Mouse (Mus musculus): ENCODE data around the gene Rab36. TPM values are rescaled to one million over a fixed set of nuclear protein-coding genes. Genes with fewer than 3 reads are reported as not detected.

Gene Rab36
- total RNA-seq, 2 experiments from 2014 or later, result 30.4 to 32.2 TPM

DNA sequence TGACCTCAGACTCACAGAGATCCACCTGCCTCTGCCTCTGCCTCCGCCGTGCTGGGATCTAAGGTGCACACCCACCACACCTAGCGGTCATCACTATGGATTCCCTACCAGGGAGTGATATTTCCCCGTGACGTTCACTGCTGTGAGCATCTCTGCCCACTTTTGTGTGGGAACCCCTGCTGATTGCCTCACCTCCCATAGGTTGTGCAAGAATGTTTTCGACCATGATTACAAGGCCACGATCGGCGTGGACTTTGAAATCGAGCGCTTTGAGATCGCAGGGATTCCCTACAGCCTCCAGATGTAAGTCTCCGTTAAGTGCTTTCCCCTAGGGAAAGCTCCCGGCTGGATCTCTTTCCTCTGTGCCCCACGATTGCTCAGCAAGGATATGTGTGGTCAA is 9.0 kb downstream of the Rab36 start:
- no peak for DNase-seq

DNA sequence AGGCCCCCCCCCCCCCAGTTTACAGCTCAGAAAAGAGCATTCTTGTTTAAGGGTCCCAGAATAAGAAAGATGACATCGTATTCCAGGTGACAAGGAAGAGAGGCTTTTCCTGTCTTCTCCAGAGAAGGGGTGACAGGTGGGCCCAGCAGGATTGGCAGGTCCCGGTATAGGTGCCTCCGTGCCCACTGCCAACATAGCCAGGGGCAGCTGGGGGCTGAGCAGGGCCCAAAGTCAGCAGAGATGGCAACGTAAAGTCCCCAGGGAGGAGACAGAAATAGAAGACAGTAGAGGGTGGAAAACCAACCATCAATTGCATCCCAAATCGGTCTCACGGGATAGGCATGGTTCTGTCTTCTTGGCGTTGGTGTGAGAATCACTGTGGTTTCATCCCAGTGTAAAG is 11.9 kb downstream of the Rab36 start:
- no peak for DNase-seq

DNA sequence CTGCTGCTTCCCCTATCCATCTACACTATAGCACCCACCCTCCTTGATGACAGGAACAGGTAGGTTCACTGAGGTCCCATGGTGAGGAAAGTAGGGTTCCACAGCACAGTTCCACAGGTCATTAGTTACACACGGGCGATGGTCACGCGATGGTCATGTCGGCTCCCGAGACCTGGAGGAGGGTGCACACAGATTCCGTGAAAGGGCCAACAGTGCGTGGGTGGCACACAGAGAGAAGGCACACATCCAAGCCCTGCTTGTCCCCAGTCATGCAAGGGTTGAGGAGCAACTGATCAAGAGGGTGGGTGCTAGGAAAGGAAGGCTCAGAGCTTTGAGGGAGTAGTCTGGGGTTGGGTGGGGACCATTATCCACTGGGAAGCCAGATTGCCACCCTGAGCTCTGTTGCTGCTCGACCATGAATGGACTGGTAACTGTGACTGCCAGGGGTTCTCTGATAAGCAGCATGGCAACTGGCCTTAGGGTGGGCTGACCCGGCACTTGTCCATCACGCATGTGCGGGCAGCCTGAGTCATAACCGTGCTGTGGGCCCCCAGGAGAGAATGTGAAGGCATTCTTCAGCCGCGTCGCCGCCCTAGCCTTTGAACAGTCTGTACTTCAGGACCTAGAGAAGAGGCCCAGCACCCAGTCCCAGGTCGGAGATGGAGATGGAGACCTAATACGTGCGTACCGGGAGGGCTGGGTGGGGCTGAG is 14.7 kb downstream of the Rab36 start:
- no peak for DNase-seq

DNA sequence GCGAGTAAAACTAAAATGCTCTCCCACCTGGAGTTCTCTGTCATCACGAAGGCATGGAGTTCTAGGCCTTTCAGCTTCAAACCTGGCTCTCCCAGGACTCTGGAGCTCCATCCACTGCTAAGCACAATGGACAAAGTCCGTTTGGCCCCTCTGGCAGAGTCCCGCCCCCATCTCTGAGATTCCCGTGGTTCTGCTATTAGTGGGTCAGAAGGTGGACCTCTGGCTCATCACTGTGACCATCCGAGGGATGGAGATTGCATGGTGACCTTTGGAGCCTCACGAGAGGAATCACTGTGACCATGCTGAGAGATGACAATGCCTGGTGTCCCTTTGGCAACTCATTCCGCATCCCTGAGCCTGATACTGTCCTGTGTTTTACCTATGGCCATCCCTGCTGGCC is 16.0 kb downstream of the Rab36 start:
- DNase-seq, result no peak

DNA sequence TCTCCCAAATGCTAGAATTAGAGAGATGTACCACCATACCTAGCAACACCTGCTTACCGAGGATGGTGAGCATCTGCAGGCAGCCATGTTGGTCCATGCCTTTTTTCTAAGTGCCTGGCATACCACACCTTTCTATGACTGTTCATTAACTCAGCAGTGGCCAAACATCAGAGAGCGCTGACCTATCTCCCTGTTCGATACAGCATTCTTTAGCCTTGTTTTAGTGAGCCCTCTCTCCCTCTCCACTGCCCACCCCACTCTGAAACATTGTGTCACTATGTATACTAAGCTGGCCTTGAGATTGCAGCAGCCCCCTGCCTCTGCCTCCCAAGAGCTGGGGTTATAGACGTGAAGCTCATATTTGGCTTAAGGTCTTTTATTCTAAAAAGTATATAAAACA is 16.8 kb downstream of the Rab36 start:
- no peak for DNase-seq

DNA sequence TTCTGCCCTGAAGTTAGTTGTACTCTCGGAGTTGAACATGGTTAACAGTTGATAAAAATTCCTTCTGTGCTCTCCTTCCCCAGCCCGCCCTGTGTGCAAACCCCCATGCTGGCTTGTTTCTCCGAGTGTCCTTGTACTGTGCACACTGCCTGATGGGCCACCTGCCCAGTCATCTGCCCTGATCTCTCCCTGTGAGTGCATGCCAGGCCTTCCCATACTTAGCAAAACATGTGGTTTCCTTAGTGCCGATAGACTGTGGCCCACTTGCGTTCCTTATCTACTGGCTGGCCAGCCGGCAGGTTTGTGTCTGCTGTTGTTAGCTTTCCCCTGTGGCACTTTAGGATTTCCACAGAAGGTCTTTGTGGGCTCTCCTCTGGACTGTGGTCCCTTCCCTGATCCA is 17.3 kb downstream of the Rab36 start:
- DNase-seq, result no peak

DNA sequence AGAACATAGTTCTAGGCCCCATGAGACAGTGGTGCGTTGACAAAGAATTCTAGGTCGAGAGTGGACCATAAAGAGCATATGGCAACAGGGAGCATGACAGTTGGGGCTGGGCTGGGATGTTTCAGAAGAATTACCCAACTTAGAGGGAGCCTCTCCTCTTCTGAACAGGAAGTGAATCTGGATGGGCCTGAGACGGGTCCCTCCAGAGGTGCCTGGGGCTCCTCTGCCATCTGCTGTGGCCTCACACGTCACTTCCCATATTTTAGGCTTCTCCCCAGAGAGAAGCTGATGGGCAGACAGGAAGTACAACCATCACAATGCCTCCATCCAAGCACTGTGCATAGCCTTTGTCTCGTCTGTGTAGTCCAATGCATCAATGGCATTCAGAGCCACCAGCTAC is 18.8 kb downstream of the Rab36 start:
- no peak for DNase-seq

DNA sequence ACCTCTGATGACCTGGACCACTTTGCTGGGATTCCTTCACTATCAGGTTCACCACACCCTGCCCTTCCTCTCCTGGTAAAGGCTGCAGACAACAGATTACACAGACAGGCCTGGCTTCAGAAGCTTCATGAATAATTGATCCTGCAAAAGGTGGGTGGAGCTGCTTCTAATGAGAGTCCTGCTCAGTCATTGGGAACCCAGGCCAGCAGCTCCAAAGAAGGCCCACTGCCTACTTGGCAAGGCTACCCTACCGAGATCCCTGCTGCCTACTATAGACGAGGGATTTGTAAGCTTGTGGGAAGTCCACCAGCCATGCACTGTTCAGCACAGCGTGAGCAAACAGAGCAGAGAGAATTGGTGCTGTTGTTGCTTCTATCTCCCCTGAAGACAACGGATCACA is 19.4 kb downstream of the Rab36 start:
- DNase-seq, result peak; percentile 44 to 50

DNA sequence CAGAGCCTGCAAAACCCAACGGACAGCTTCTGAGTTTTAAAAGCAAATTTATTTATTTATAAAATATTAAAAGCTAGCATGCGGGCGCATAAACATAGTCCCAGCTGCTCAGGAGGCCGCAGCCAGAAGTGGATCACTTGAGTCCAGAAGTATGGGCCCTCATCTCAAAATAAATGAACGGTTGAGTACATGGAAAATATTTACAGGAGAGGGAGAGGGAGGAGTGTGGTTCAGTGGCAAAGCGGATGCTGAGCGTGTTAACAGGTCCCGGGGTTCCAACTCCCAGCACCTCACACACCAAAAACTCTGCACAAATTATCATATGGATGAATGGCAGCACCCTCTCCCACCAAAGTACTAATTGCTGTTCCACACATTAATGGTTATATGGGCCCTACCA is 21.5 kb downstream of the Rab36 start:
- no peak for DNase-seq

DNA sequence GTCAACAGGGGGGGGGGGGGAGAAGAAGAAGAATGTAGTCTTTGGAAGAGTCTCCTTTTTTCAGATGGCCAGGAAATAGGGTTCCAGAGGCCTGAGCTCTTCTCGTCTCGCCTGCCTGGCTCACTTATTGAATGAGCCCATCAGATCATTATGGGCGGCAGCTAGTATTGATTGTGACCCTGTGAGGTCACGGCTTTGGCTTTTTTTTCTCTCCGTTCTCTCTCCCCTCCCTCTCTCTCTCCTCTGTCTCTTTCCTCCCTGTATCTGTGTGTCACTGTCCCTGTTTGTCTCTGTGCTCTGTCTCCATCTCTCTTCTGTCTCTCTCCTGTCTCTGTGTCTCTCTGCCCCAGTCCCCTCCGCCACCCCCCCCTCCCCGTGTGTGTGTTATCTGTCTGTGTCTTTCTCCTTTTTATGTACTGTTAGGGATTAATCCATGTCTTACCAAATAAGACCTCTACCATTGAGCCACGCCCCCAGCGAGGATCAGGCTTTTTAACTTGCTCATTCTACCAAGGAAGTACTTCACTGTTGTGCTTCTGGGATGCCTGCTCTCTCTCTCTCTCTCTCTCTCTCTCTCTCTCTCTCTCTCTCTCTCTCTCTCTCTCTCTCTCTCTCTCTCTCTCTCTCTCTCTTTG is 22.0 kb downstream of the Rab36 start:
- DNase-seq, result no peak

DNA sequence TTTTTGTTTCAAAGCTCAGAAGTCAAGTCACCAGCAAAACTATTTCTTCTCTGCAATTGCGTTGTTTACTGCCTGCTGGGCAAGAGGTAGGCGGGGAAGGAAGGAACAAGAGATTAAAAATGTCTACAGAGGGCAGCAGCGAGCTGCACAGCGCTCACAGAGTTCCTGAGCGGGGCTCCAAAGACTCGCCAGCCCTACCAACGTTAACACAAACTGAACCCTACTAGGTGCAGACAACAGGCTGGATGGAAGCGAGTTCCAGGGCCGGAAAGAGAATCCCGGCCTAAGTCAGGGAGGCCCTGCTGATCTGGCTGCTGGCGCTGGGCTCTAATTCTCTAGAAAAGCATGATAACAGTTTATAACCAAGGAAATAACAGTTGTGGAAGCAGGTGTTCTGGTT is 22.5 kb downstream of the Rab36 start:
- peak; percentile 70 to 72 for DNase-seq

DNA sequence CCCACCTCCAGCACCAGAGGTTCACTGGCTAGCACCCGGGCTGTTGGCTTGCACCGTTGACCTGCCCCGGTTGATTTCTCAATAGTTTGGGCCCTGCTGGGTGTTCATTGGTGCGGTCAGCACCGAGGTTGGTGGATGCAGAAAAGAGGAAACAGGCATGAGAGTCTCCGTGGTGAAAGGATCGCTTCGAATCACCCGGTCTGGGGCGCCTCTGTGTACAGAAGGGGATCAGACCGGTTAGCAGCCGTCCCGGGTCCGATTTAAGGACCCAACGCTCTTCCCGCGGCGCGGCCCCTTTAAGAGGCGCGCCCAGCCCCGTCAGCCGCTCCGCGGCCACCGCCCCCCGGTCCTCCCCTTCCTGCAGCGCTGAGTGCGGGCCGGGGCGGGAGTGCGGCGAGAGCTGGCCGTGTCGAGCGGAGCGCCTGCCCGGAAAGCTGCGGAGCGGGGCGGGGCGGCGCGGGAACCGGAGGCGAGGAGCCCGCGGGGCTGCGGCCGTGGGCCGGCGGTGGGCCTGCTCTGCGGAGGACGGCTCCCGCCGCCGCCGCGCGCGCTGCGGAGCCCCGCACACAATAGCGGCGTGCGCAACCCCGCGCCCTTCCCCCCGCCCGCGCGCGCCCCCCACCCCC is 23.5 kb downstream of the Rab36 start, which contains the start of gene Bcr:
Bcr (plus strand) TSS at position 376 of the 626 bp plus-strand sequence.
- peak; percentile 81 to 84 for DNase-seq

DNA sequence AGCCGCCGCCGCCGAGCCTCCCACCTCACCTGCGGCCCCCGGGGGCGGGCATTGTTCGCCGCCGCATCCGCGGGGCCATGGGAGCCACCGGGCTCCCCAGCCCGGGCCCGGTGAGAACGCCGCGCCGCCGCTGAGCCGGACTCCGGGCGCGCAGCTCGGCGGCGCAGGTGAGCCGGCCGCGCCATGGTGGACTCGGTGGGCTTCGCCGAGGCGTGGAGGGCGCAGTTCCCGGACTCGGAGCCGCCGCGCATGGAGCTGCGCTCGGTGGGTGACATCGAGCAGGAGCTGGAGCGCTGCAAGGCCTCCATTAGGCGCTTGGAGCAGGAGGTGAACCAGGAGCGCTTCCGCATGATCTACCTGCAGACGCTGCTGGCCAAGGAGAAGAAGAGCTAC is 24.0 kb downstream of the Rab36 start:
- peak in 1 of 2 experiments; percentile 41 for DNase-seq

DNA sequence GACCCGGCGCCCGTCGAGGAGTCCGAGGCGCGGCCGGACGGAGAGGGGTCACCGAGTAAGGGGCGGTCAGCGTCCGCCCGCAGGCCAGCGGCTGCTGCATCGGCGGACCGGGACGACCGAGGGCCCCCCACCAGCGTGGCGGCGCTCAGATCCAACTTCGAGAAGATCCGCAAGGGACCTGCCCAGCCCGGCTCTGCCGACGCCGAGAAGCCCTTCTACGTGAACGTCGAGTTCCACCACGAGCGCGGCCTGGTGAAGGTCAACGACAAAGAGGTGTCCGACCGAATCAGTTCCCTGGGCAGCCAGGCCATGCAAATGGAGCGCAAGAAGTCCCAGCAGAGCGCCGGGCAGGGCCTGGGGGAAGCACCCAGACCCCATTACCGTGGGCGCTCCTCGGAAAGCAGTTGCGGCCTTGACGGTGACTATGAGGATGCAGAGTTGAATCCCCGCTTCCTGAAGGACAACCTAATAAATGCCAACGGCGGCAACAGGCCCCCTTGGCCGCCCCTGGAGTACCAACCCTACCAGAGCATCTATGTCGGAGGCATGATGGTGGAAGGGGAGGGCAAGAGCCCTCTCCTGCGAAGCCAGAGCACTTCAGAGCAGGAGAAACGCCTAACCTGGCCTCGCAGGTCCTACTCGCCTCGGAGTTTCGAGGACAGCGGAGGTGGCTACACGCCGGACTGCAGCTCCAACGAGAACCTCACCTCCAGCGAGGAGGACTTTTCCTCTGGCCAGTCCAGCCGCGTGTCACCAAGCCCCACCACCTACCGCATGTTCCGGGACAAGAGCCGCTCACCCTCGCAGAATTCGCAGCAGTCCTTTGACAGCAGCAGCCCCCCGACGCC is 24.7 kb downstream of the Rab36 start:
- no peak for DNase-seq

DNA sequence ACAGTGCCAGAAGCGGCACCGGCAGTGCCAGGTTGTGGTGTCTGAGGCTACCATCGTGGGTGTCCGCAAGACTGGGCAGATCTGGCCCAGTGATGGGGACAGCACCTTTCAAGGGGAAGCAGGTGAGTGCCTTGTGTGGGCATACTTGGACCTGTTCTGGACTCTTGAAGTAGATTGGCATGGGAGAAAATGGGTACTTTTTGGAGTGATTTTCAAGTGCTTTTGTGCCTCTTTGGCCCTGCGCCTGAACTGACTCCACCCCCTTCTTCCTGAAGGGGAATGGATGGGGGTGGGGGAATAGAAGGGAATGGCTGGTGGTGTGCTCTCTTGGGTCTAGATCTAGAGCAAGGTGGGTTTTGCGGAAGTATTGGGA is 25.3 kb downstream of the Rab36 start:
- no peak for DNase-seq

DNA sequence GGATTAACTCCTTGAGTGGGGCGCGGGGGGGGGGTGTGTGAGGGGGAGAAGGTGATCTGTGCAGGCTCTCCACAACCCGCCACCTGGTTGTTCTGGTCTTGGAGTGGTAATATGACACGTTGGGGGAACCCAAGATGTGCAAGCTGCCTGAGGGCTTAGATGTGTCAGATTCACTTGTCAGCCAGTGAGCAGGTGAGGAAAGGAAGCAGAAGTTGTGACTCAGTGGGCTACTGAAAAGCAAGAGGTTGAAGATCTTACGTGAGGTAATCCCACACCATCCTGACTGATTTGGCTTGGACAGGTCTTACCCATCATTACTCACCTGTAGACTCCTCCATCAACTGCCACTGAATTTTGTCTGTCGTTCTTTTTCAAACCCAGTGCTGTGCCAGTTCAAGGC is 25.8 kb downstream of the Rab36 start:
- no peak for DNase-seq

DNA sequence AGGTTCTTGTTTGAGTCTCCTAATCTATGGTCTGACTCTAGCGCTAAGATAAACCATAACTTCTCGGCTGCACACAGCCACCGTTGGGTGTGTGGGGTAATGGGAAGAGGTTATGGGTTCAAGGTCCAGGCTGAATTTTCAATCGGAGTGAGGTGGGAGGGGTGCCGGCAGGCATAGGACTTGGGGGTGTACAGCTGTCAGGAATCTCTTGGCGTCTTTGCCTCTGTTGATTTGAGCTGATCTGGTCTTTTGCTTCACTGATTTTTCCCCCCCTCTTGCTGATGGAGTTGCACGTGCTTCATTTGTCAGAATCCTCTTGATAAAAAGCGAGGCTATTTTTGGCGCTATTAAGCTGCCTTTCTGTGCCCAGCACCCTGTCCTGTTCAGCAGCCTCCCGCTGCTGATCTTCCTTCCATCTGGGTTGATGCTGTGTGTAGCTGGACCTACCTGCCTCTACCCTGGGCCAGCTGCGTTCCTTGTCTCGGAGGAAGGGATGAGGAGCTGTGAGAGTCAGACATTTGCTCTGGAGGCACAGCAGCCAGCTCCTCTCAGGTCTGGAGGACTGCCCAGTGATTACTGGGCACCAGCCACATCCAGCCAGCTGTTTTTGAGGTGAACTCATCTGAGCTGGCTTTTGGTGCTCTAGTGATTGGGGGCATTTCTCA is 26.6 kb downstream of the Rab36 start:
- no peak for DNase-seq

DNA sequence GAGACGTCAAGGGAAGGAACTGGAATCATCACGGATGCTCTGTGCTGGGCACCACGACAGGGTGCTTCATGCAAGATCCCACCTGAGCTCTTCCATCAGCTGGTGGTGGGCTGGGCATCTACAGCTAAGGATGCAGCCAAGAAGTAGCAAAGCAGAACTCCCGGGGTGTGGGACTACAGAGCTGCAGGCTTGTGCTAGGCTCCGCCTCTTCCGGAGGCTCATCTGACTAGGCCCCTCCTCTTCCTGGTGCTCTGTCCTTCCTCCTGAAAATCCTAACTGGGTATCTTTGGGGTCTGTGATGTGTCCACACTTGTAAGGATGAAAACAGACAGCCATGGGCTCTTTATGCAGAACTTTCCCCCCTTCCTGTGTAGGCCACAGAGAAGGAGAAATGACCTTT is 28.8 kb downstream of the Rab36 start:
- DNase-seq, result no peak

DNA sequence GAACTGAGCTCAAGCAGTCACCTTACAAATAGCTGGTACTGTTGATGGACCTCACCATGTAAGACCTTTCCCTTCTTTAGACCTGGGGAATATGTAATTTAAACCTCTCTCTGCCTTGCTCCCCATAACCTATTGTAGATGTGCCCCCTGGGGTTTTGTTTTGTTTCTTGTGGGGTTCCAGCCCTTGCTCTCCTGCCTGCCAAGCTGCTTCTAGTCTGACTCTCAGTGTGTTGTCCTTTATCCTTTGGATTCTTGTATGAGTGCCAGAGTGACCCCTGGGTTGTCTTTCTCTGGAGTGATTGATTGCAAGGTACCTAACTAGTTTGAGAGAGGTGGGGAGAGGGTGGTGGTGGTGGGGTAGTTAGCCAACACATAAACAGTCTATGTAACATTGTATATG is 30.6 kb downstream of the Rab36 start:
- DNase-seq, result no peak

DNA sequence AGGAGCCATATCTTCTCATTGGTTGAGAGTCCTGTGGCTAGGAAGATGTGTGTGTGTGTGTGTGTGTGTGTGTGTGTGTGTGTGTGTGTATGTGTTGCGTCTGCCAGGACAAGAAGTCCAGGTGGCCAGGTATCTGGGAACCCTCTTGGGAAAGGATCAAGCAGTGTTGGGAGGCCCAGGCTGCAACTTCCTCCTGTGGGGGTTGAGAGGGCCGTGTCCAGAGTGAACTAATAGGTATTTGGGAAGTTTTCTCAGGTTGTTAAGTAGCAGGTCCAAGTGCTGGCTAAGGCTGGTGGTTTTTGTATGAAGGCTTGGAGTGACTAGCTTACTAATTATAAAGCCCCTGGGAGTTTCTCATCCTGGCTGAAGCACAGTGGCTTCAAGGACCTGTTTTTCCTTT is 31.2 kb downstream of the Rab36 start:
- DNase-seq, result no peak

DNA sequence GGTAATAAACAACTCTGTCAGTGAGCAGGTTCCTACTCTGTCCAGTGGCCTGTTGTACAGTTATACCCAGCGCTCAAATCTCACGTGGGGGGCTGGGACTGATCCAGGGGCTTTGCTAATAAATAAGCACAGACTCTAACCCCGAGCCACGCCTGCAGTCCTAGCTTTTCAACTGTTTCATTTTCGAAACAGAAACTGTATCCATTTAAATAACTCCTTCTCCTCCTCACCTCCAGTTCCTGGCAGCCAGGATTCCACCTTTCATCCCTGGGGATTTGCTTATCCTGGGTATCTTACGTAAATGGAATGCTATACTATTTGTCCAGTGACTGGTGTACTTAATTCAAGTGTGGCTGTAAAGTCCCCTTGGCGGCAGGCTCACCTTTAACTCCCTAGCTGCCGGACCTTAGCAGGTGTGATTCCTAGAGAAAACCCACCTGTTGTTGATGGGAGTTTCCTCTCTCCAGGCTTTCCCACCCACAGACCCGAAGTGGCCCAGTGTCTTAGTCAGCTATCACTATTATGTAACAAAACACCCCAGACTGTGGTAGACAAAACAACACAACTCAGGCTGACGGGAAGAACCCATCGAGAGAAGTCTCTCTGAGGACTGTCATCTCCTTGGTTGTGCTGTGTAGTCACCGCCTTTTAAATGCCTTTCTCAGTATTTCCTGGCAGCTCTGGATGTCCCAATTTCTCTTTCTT is 31.9 kb downstream of the Rab36 start:
- no peak for DNase-seq
